Mouse (Mus musculus) C2C12 (cell line): ENCODE data around the gene Epha7. TPM values are rescaled to one million over a fixed set of nuclear protein-coding genes. Genes with fewer than 3 reads are reported as not detected.

Experiments used
- H3K27me3 ChIP-seq: one replicate; pipeline ENCODE4 v1.6.1; 2011; ENCODE audit not compliant: control insufficient read depth, insufficient read depth, insufficient read length
- H3K36me3 ChIP-seq: one replicate; pipeline ENCODE4 v1.6.1; 2011; ENCODE audit not compliant: control insufficient read depth, insufficient read depth
- H3K4me3 ChIP-seq: one replicate; pipeline ENCODE4 v1.5.1; 2011; ENCODE audit warnings: mild to moderate bottlenecking, control low read depth; ENCODE audit not compliant: poor library complexity, insufficient read depth, severe bottlenecking
- H3K79me2 ChIP-seq: one replicate; pipeline ENCODE4 v1.6.1; 2011; ENCODE audit not compliant: control insufficient read depth, insufficient read depth
- H3K79me3 ChIP-seq: one replicate; pipeline ENCODE4 v1.6.1; 2011; ENCODE audit warnings: low read depth, control low read depth
- H3ac ChIP-seq: one replicate; pipeline ENCODE3; 2011; ENCODE audit warnings: low read depth; ENCODE audit not compliant: control insufficient read depth, insufficient read length
- CEBPB ChIP-seq: IDR thresholded peaks from one replicate; pipeline ENCODE4 v1.6.1; 2011; ENCODE audit warnings: low read depth, mild to moderate bottlenecking, control low read depth, moderate library complexity
- CTCF ChIP-seq: IDR thresholded peaks from one replicate; pipeline ENCODE4 v1.5.1; 2011; ENCODE audit not compliant: control insufficient read depth, insufficient read depth, insufficient read length
- FOSL1 ChIP-seq: IDR thresholded peaks from one replicate; pipeline ENCODE4 v1.8.0; 2011; ENCODE audit warnings: mild to moderate bottlenecking, low read length; ENCODE audit not compliant: poor library complexity, insufficient read depth, severe bottlenecking
- MAX ChIP-seq: IDR thresholded peaks from one replicate; pipeline ENCODE4 v1.6.1; 2011; ENCODE audit warnings: mild to moderate bottlenecking, control low read depth
- MYOD1 ChIP-seq: IDR thresholded peaks from one replicate; pipeline ENCODE4 v1.6.1; 2011; ENCODE audit warnings: low read depth; ENCODE audit not compliant: control insufficient read depth, insufficient read length
- MYOG ChIP-seq: IDR thresholded peaks from one replicate; pipeline ENCODE4 v1.6.1; 2011; ENCODE audit not compliant: control insufficient read depth, insufficient read length; ENCODE audit errors: extremely low read depth
- USF1 ChIP-seq: IDR thresholded peaks from one replicate; pipeline ENCODE4 v1.6.1; 2011; ENCODE audit warnings: low read depth, mild to moderate bottlenecking, control low read depth, moderate library complexity
- polyA plus RNA-seq: library from polyadenylated mRNA; unstranded; fragments of >200 nt; fragmentation: generic; extraction: Trizol; gene quantifications from one replicate; pipeline ENCODE4 v1.2.1, GENCODE M21; 2012; ENCODE audit warnings: missing spikeins

The Epha7 gene
- polyA plus RNA-seq, 1 experiment = 1.8 TPM

GRCm38 (mm10) chr4:28998462-28999286, 185.7 kb downstream of the Epha7 start:
- Histone ChIP-seq H3K36me3 (no peaks in the 10 kb centered on the region), H3ac (no peak overlapping the region), H3K79me3 (no peaks in the 10 kb centered on the region), H3K79me2 (no peaks in the 10 kb centered on the region), H3K4me3 (no peak overlapping the region), H3K27me3 (no peaks in the 10 kb centered on the region)
- TF ChIP-seq USF1 = no peak
- no peak for TF ChIP-seq MAX
- TF ChIP-seq FOSL1 = no peak

DNA sequence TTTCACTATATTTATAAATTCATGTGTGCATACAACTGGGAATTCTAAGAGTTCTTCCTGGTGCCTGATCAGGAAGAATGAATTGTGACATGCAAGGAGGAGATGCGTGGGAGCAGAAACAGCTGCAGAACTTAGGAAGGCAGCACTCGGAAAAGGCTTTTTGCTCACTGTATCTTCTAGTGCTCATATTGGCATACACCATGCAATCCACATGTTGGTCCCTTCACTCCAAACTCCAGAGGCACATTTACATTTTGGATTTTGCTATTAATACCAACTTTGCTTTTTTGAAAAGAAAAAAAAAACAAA, 186.3 kb downstream of the Epha7 start:
- H3K36me3 ChIP-seq = no peaks in the 10 kb centered on the region
- H3ac ChIP-seq = no peak overlapping the region
- H3K79me2 ChIP-seq = no peaks in the 10 kb centered on the region
- H3K79me3 ChIP-seq = no peaks in the 10 kb centered on the region
- TF ChIP-seq MYOD1 (no peak), MYOG (no peak)
- no peak overlapping the region for H3K4me3 ChIP-seq
- H3K27me3 ChIP-seq = no peaks in the 10 kb centered on the region

GRCm38 (mm10) chr4:29010333-29010732, 197.4 kb downstream of the Epha7 start:
- no peaks in the 10 kb centered on the region for H3K79me3 ChIP-seq
- H3K27me3 ChIP-seq = no peaks in the 10 kb centered on the region
- TF ChIP-seq FOSL1 (no peak), MYOD1 (no peak), CEBPB (no peak), CTCF (no peak), USF1 (no peak), MYOG (no peak), MAX (no peak)
- no peaks in the 10 kb centered on the region for H3K36me3 ChIP-seq
- no peaks in the 10 kb centered on the region for H3K79me2 ChIP-seq
- no peak overlapping the region for H3K4me3 ChIP-seq
- no peak overlapping the region for H3ac ChIP-seq
